Mouse (Mus musculus) liver, embryonic 11.5 days (tissue): ENCODE data around the gene Astn2. TPM values are rescaled to one million over a fixed set of nuclear protein-coding genes. Genes with fewer than 3 reads are reported as not detected.

Experiments
- ATAC-seq: fragments of 200-750 bp; cut with Nextera tagmentation; replicated peaks from 2 replicates; pipeline ENCODE4 v1.8.0; 2017; ENCODE audit warnings: moderate number of reproducible peaks, mild to moderate bottlenecking, moderate TSS enrichment, moderate library complexity; ENCODE audit not compliant: low FRiP score
- DNase-seq: peaks from one replicate; pipeline ENCODE4 v3.0.0-alpha.2; 2017; ENCODE audit warnings: low spot score
- H3K27ac ChIP-seq: fragments of 300-500 bp; sonication (generic); 2 replicates; pipeline ENCODE4 v1.5.1; 2014; ENCODE audit warnings: mild to moderate bottlenecking, low read depth, low read length, control low read depth
- H3K27me3 ChIP-seq: fragments of 300-500 bp; sonication (generic); replicated peaks from 2 replicates; pipeline ENCODE4 v1.6.1; 2014; ENCODE audit warnings: low read length, mixed read lengths; ENCODE audit not compliant: control insufficient read depth, insufficient read depth
- H3K36me3 ChIP-seq: fragments of 300-500 bp; sonication (generic); 2 replicates; pipeline ENCODE4 v1.6.1; 2014; ENCODE audit warnings: mild to moderate bottlenecking, low read length, moderate library complexity, mixed read lengths; ENCODE audit not compliant: control insufficient read depth, insufficient read depth
- H3K4me1 ChIP-seq: fragments of 300-500 bp; sonication (generic); replicated peaks from 2 replicates; pipeline ENCODE4 v1.6.1; 2014; ENCODE audit warnings: low read length, mixed read lengths; ENCODE audit not compliant: control insufficient read depth, insufficient read depth
- H3K4me2 ChIP-seq: fragments of 300-500 bp; sonication (generic); 2 replicates; pipeline ENCODE4 v1.6.1; 2014; ENCODE audit warnings: mild to moderate bottlenecking, control low read depth, moderate library complexity
- H3K4me3 ChIP-seq: fragments of 300-500 bp; sonication (generic); 2 replicates; pipeline ENCODE4 v1.5.1; 2014; ENCODE audit warnings: low read depth, low read length, control low read depth
- H3K9ac ChIP-seq: fragments of 300-500 bp; sonication (generic); 2 replicates; pipeline ENCODE4 v1.6.1; 2014; ENCODE audit warnings: low read depth, low read length, control low read depth
- H3K9me3 ChIP-seq: fragments of 300-500 bp; sonication (generic); 2 replicates; pipeline ENCODE4 v1.6.1; 2016; ENCODE audit warnings: low read length, inconsistent platforms, mixed read lengths; ENCODE audit not compliant: control insufficient read depth
- WGBS: fragments of 180-500 bp; shearing (Covaris S2); extraction: QIAGEN DNeasy Blood & Tissue Kit; methylation state at CpG from one replicate; pipeline ENCODE4 v1.1.7; 2014; 5-methylcytosine and 5-hydroxymethylcytosine counted together
- polyA plus RNA-seq: library from polyadenylated mRNA; unstranded; fragments of >200 nt; fragmentation: Nextera tagmentation; extraction: Ambion mirVana; gene quantifications from 2 replicates; pipeline ENCODE4 v1.2.1, GENCODE M21; 2014

The Astn2 gene
- polyA plus RNA-seq, 1 experiment from 2014 or later = 0.05 TPM

DNA sequence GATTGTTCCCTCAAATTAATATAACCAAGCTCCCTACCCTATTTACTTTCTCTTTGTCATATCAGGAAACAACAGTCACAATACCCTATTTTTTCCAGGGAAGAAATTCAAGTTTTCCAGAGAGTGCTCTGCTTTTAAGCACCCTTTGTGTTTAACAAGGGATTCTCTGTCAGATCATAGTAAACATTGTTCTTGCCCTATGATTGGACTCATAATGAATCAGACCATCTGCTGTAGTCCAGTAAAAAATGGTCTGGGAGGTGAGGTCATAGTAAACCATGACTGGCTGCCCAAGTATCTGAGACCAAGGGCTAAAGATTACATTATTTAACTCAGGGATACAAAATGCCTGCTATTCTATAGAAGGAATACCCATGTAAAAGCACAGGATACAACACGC, 452.5 kb downstream of the Astn2 start:
- ATAC-seq (no peak), DNase-seq (no peak)
- Histone ChIP-seq H3K9me3 (no peaks in the 10 kb centered on the region), H3K9ac (no peak overlapping the region), H3K27me3 (no peaks in the 10 kb centered on the region), H3K36me3 (no peaks in the 10 kb centered on the region), H3K4me2 (no peak overlapping the region), H3K4me1 (no peaks in the 10 kb centered on the region), H3K27ac (no peak overlapping the region), H3K4me3 (no peak overlapping the region)
- 76% methylated on average over 1 of the region's 1 CpGs for WGBS

DNA sequence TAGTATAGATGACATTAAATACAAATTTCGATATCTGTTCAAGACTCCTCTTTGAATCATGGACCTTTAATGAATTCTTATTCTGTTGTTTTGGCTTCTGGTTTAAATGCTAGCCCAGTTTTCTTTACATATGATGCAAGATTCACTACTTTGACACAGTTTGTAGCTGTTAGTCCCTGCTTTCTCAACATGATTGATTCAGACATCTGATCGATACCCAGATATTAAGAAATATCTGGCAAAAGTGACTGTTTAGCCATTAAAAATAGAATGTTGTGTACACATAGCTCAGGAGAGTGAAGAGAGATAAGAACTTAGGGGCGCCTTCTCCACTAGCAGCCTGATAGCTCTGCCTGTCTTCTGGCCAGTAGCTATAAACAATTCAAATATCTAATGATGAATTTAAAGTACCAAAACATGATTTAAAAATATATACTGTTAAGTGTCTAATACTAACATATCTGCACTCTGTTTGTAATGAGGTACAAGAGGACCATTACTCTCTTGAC, 457.2 kb downstream of the Astn2 start:
- Histone ChIP-seq H3K4me3 (no peak overlapping the region), H3K4me1 (no peaks in the 10 kb centered on the region), H3K27me3 (no peaks in the 10 kb centered on the region), H3K9ac (no peak overlapping the region), H3K4me2 (no peak overlapping the region), H3K9me3 (no peaks in the 10 kb centered on the region), H3K27ac (no peak overlapping the region), H3K36me3 (no peaks in the 10 kb centered on the region)
- no peak for ATAC-seq
- 81% methylated on average over 3 of the region's 3 CpGs for WGBS
- DNase-seq = no peak

DNA sequence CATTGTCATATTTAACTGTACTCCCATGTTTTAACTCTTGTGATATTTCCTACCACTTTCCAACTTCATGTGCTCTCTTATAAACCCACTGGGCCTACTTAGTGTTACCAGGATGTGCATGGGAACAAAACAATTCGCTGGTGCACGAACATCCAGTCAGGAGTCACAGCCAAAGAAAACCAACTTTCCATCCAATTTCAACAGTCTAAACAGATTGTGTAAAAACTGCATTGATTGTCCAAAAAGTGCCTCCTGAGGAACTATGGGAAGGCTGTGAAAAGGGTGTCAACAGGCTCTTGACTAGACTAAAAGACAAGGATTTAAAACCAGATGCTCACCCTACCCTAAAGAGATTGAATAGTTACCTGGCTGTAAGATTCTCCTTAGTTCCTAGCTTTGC, 458.4 kb downstream of the Astn2 start:
- H3K9me3 ChIP-seq = no peaks in the 10 kb centered on the region
- 80% methylated on average over 2 of the region's 2 CpGs for WGBS
- no peaks in the 10 kb centered on the region for H3K27me3 ChIP-seq
- H3K4me2 ChIP-seq = no peak overlapping the region
- no peak overlapping the region for H3K9ac ChIP-seq
- H3K4me1 ChIP-seq = no peaks in the 10 kb centered on the region
- no peak for DNase-seq
- H3K36me3 ChIP-seq = no peaks in the 10 kb centered on the region
- no peak overlapping the region for H3K27ac ChIP-seq
- ATAC-seq = no peak
- H3K4me3 ChIP-seq = no peak overlapping the region

DNA sequence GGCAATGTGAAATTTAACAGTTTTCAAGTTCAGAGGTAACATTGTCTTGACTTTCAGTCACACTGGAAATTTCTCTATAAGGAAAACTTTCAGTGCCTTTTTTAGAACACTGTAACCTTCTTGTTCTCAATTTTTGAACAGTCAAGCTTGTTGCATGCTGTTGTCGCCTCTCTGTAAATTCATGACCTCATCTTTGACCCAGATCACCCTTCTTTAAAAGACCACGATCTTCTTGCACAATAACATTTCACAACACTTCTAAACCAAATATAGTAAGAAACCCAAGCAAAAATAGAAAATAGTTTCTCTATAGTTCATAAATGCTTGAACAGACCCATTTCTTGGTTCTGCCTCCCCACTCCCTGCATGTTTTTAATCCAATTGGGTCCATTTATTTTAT, 473.5 kb downstream of the Astn2 start:
- no peaks in the 10 kb centered on the region for H3K36me3 ChIP-seq
- no peak overlapping the region for H3K4me2 ChIP-seq
- H3K9ac ChIP-seq = no peak overlapping the region
- H3K4me3 ChIP-seq = no peak overlapping the region
- ATAC-seq (no peak), DNase-seq (no peak)
- no peaks in the 10 kb centered on the region for H3K4me1 ChIP-seq
- WGBS = 64% methylated on average over 2 of the region's 2 CpGs
- H3K27ac ChIP-seq = no peak overlapping the region
- H3K27me3 ChIP-seq = no peaks in the 10 kb centered on the region
- no peaks in the 10 kb centered on the region for H3K9me3 ChIP-seq

DNA sequence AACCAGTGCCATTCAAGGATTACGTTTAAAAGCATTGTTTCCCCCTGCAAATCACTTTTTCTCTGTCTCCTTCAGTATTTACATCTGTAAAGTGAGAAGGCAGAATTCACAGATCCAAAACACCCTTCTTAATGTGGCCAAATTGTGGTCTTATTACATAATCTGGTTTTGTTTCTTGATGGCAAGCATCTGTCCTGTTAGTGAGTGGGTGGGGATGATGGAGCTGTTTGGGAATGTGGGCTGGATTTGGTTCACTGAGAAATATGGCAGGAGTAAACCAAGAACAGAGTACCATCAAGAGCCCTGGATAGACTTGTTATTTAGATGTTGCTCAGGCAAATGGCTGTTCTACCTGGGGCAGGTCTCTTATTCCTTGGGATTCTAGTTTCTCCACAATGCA, 484.1 kb downstream of the Astn2 start:
- no peak overlapping the region for H3K9ac ChIP-seq
- DNase-seq (no peak), ATAC-seq (no peak)
- no peaks in the 10 kb centered on the region for H3K9me3 ChIP-seq
- WGBS = 69% methylated on average over 1 of the region's 1 CpGs
- no peaks in the 10 kb centered on the region for H3K4me1 ChIP-seq
- H3K4me3 ChIP-seq = no peak overlapping the region
- no peaks in the 10 kb centered on the region for H3K36me3 ChIP-seq
- no peak overlapping the region for H3K4me2 ChIP-seq
- H3K27ac ChIP-seq = no peak overlapping the region
- no peaks in the 10 kb centered on the region for H3K27me3 ChIP-seq

DNA sequence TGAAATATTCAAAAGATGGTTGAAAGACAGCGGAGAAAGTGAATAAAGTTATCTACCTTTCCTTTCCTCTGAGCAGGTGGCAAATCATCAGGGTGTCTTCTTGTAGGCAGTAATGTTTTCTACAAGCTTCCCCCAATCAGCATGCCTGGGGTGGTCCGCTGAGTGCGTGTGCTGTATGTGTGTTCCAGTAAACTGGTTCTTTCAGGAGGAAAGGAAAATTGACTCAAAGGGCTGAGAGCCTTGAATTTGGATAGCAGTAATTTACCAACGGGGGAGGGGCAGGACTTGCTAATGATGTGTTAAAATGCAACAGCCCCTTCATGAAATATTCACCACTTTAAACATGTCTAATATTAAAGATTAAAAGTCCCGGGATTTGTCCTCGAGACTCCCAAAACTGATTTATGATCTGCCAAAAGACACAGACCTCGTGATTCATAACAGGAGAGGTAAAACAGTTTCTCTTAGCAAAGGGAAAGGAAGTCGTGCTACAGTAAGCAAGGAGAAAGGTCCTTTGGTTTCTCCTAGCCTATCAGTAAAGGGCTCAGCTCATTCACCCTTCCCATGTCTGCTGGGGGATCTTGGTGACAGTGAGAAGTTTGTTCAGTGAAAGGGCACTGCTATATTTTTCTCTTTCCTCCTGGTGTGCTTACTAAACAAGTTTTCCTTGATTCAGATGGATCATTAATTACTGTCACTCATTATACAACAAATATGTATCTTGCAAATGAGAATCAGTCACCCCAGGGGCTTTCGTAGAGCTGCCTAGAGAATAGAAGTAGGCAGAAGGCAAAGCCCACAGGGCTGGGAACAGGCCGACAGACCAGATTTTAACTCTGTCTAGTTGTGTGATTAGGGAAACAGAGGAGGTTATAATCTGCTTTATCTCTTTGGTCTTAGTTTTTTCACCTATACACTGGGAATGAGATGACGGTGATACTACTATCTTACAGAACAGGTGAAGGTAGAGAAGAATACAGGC, 488.1 kb downstream of the Astn2 start:
- 75% methylated on average over 11 of the region's 11 CpGs for WGBS
- no peaks in the 10 kb centered on the region for H3K9me3 ChIP-seq
- no peak overlapping the region for H3K4me2 ChIP-seq
- no peak for ATAC-seq
- no peaks in the 10 kb centered on the region for H3K4me1 ChIP-seq
- H3K9ac ChIP-seq = no peak overlapping the region
- no peaks in the 10 kb centered on the region for H3K36me3 ChIP-seq
- no peak for DNase-seq
- no peak overlapping the region for H3K4me3 ChIP-seq
- H3K27ac ChIP-seq = no peak overlapping the region
- H3K27me3 ChIP-seq = no peaks in the 10 kb centered on the region

DNA sequence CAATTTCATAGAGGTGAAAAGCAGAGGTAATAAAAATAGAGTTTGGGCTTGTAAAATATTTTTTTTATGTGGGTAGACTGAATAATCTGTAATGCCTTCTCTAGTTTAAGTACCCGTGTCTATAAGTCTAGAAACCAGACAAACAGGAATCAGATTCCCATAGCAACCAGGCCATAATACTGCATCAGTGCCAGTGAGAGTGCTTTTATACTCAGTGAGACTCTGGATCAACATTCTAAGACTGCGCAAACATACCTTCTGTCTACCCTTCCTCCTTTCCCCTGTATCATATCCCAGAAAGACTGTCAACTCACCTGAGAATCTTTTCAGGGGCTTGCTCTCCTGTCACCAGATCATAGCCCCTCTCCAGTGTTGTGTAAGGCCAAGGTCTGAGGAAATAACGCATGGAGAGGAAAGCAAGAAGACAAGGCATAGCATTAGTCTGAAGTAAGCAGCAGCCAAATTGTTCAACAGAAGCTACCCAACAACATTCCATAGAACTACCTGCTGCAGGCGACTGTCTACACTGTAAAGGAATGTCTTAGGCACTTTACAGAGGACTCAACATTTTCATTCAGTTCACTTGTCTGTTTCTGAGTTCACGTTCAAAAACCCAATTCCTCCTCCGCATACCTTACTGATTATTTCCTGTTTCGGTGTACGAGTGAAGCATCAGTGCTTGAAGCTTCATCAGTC, 492.0 kb downstream of the Astn2 start:
- Histone ChIP-seq H3K27me3 (no peaks in the 10 kb centered on the region), H3K36me3 (no peaks in the 10 kb centered on the region), H3K4me1 (no peaks in the 10 kb centered on the region), H3K4me3 (no peak overlapping the region), H3K9ac (no peak overlapping the region), H3K4me2 (no peak overlapping the region), H3K27ac (no peak overlapping the region), H3K9me3 (no peaks in the 10 kb centered on the region)
- ATAC-seq (no peak), DNase-seq (no peak)
- WGBS = 80% methylated on average over 8 of the region's 8 CpGs

DNA sequence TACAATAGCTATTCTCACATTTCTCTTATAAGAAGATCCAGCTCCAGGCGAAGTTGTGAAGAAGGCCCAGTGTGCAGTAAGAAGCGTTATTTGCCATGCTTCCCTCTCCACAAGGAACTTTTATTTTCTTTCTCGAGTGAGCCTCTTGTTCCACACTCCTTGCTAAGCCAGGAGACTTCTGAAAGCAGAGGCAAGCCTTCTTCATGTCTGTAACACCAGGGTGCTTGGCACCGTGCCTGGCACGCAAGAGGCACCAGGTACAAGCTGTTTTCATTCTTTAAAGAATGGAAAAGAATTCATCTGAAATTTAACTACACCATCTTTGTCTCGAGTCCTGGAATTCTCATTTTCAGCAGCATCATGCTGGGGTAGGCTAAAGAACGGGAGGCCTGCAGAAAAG, 496.8 kb downstream of the Astn2 start:
- DNase-seq (no peak), ATAC-seq (no peak)
- H3K4me2 ChIP-seq = no peak overlapping the region
- no peak overlapping the region for H3K27ac ChIP-seq
- H3K27me3 ChIP-seq = no peaks in the 10 kb centered on the region
- H3K4me3 ChIP-seq = no peak overlapping the region
- WGBS = 70% methylated on average over 7 of the region's 7 CpGs
- no peaks in the 10 kb centered on the region for H3K4me1 ChIP-seq
- H3K36me3 ChIP-seq = no peaks in the 10 kb centered on the region
- no peak overlapping the region for H3K9ac ChIP-seq
- H3K9me3 ChIP-seq = no peaks in the 10 kb centered on the region
